Mouse (Mus musculus) bone marrow, adult 2 months (tissue): ENCODE data around the gene Olfr628. TPM values are rescaled to one million over a fixed set of nuclear protein-coding genes. Genes with fewer than 3 reads are reported as not detected.
"Not testable (repeated sequence)": the region's sequence is repeated elsewhere in the genome, so short reads cannot be mapped to it uniquely, and the experiment has no call there.

ENCODE experiments used
- H3K27ac ChIP-seq: fragments of 200-500 bp; 2 replicates; pipeline ENCODE4 v1.5.1; 2012; ENCODE audit warnings: low read depth, mild to moderate bottlenecking, control low read depth, inconsistent platforms, low read length; ENCODE audit not compliant: control insufficient read depth, poor library complexity, insufficient read depth
- H3K4me1 ChIP-seq: fragments of 200-500 bp; 2 replicates; pipeline ENCODE4 v1.6.1; 2011; ENCODE audit warnings: low read length; ENCODE audit not compliant: control insufficient read depth, insufficient read depth
- H3K4me3 ChIP-seq: fragments of 200-500 bp; replicated peaks from 2 replicates; pipeline ENCODE3; 2011; ENCODE audit warnings: mild to moderate bottlenecking, low read depth, low read length, control low read depth; ENCODE audit not compliant: control insufficient read depth
- CTCF ChIP-seq: fragments of 200-500 bp; IDR thresholded peaks from 2 replicates; pipeline ENCODE4 v1.5.1; 2011; ENCODE audit warnings: low read length, control low read depth; ENCODE audit not compliant: control insufficient read depth, insufficient read depth
- POLR2A ChIP-seq: fragments of 200-500 bp; IDR thresholded peaks from 2 replicates; pipeline ENCODE4 v1.6.1; 2011; ENCODE audit warnings: low read depth, mild to moderate bottlenecking, control low read depth, low read length, borderline replicate concordance; ENCODE audit not compliant: control insufficient read depth
- WGBS: fragments of 180-500 bp; shearing (Covaris S2); methylation state at CpG from one replicate; pipeline ENCODE4 v1.1.7; 2018; 5-methylcytosine and 5-hydroxymethylcytosine counted together
- polyA plus RNA-seq: library from polyadenylated mRNA; stranded (reverse); fragments of >200 nt; gene quantifications from 2 replicates; pipeline ENCODE4 v1.2.4, GENCODE M21; 2011; ENCODE audit warnings: low replicate concordance; ENCODE audit not compliant: missing spikeins, insufficient read depth, insufficient read length

Olfr628 gene
- polyA plus RNA-seq, 1 experiment: not detected

DNA sequence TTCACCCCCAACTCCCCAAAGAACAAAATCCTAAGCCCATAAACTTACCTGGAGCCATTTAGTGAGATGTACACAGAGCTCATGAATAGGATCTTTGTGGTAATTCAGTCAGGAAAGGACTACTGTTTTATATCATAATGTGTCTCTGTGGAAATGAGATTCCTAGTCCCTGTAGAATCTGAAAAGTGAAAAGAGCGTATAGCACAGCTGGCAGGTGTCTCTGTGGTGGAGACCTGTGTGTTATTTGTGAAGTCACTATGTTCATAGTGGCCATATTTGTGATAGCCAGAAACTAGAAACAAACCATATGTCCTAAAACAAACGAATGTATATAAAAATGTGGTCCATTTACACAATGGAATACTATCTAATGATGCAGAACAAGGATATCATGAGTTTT, 41.3 kb downstream of the Olfr628 start, which contains the start of gene Olfr69:
TSS of gene Olfr69 (minus strand) at position 101 of the 400 bp plus-strand sequence.
- 77% methylated on average over 2 of the region's 2 CpGs for whole genome bisulfite sequencing
- no peaks in the 10 kb centered on the region for H3K4me1 ChIP-seq
- TF ChIP-seq POLR2A: no peak
- no peak for TF ChIP-seq CTCF
- H3K4me3 ChIP-seq: no peak within 1 kb of the TSS
- no peak within 1 kb of the TSS for H3K27ac ChIP-seq

GRCm38 (mm10) chr7:103777652-103778051, 47.5 kb downstream of the Olfr628 start:
- 64% methylated on average over 4 of the region's 4 CpGs for WGBS
- not testable (repeated sequence) for H3K27ac ChIP-seq, H3K4me1 ChIP-seq, H3K4me3 ChIP-seq

DNA sequence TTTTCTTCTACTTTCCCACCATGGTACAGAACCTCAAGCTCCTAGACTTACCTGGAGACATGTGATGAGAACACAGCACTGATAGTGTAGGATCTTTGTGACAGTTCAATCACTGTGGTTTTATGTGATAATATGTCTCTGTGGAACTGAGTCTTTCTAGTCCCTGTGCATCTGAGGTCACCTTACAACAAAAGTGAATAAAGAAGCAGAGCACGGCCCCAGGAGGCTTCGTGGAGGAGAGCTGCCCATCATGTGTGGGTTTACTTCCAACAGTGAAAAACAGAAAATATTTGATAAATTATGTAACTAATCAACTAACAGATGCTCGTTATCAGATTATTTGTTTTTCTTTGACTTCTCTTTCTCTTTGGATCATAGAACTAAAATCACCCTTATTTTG, 49.4 kb downstream of the Olfr628 start, which contains the start of gene Olfr68:
TSS of gene Olfr68 (minus strand) at position 101 of the 400 bp plus-strand sequence.
- TF ChIP-seq POLR2A (no peak), CTCF (no peak)
- Histone ChIP-seq H3K4me3 (no peak within 1 kb of the TSS), H3K4me1 (no peaks in the 10 kb centered on the region), H3K27ac (no peak within 1 kb of the TSS)
- 79% methylated on average over 3 of the region's 3 CpGs for WGBS

Other genes starting within 250 kb of the Olfr628 start
- not detected in 2 replicates for gene Olfr609, start 232.3 kb upstream of the Olfr628 start, polyA plus RNA-seq
- not detected in 2 replicates for gene Olfr610, start 218.3 kb upstream of the Olfr628 start, polyA plus RNA-seq
- gene Olfr611, start 209.5 kb upstream of the Olfr628 start, polyA plus RNA-seq: not detected in 2 replicates
- gene Olfr612, start 187.7 kb upstream of the Olfr628 start, polyA plus RNA-seq: not detected in 2 replicates
- not detected in 2 replicates for gene Olfr613, start 182.3 kb upstream of the Olfr628 start, polyA plus RNA-seq
- gene Olfr615, start 174.3 kb upstream of the Olfr628 start, polyA plus RNA-seq: not detected in 2 replicates
- gene Olfr616, start 161.2 kb upstream of the Olfr628 start, polyA plus RNA-seq: not detected in 2 replicates
- not detected in 2 replicates for gene Olfr617, start 157.3 kb upstream of the Olfr628 start, polyA plus RNA-seq
- not detected in 2 replicates for gene Olfr618, start 140.3 kb upstream of the Olfr628 start, polyA plus RNA-seq
- not detected in 2 replicates for gene Olfr619, start 129.8 kb upstream of the Olfr628 start, polyA plus RNA-seq
- 0.68 and 2.1 TPM in 2 replicates for gene Olfr620, start 117.8 kb upstream of the Olfr628 start, polyA plus RNA-seq
- gene Olfr622, start 87.7 kb upstream of the Olfr628 start, polyA plus RNA-seq: not detected in 2 replicates
- gene Olfr623, start 66.7 kb upstream of the Olfr628 start, polyA plus RNA-seq: not detected in 2 replicates
- gene Olfr624, start 59.2 kb upstream of the Olfr628 start, polyA plus RNA-seq: 0.25 and 0.45 TPM in 2 replicates
- gene Olfr625-ps1, start 47.7 kb upstream of the Olfr628 start, polyA plus RNA-seq: not detected in 2 replicates
- 0.27 and 0.40 TPM in 2 replicates for gene Olfr243, start 15.7 kb upstream of the Olfr628 start, polyA plus RNA-seq
- 1.2 TPM in 1 of 2 replicates, not detected in the other for gene Olfr629, start 14.6 kb downstream of the Olfr628 start, polyA plus RNA-seq
- gene Olfr630, start 27.0 kb downstream of the Olfr628 start, polyA plus RNA-seq: not detected in 2 replicates
- gene Olfr69, start 41.2 kb downstream of the Olfr628 start, polyA plus RNA-seq: not detected in 2 replicates
- 0.36 TPM in 1 of 2 replicates, not detected in the other for gene Olfr68, start 49.3 kb downstream of the Olfr628 start, polyA plus RNA-seq
- 0.25 TPM in 1 of 2 replicates, not detected in the other for gene Olfr67, start 61.4 kb downstream of the Olfr628 start, polyA plus RNA-seq
- gene Hbb-bt, start 83.6 kb downstream of the Olfr628 start, polyA plus RNA-seq: 16,360 and 37,491 TPM in 2 replicates
- 44,806 and 110,365 TPM in 2 replicates for gene Hbb-bs, start 97.7 kb downstream of the Olfr628 start, polyA plus RNA-seq
- gene Hbb-bh2, start 110.1 kb downstream of the Olfr628 start, polyA plus RNA-seq: not detected in 2 replicates
- gene Hbb-bh1, start 112.8 kb downstream of the Olfr628 start, polyA plus RNA-seq: 1.6 TPM in 1 of 2 replicates, not detected in the other
- 1.6 TPM in 1 of 2 replicates, not detected in the other for gene Hbb-y, start 122.8 kb downstream of the Olfr628 start, polyA plus RNA-seq
- gene Olfr66, start 155.9 kb downstream of the Olfr628 start, polyA plus RNA-seq: not detected in 2 replicates
- not detected in 2 replicates for gene Olfr64, start 164.1 kb downstream of the Olfr628 start, polyA plus RNA-seq
- gene Olfr65, start 173.1 kb downstream of the Olfr628 start, polyA plus RNA-seq: not detected in 2 replicates
- gene Olfr631, start 198.5 kb downstream of the Olfr628 start, polyA plus RNA-seq: not detected in 2 replicates
- gene Olfr632, start 204.0 kb downstream of the Olfr628 start, polyA plus RNA-seq: not detected in 2 replicates
- gene Olfr633, start 214.1 kb downstream of the Olfr628 start, polyA plus RNA-seq: 0.25 TPM in 1 of 2 replicates, not detected in the other
- gene Olfr635, start 240.8 kb downstream of the Olfr628 start, polyA plus RNA-seq: not detected in 2 replicates